Mouse (Mus musculus) cerebellum, adult 2 months (tissue): ENCODE results near the gene Hapln2.

ENCODE experiments used
- CTCF ChIP-seq: fragments of 200-500 bp; IDR thresholded peaks from 2 replicates; pipeline ENCODE4 v1.5.1; 2011; ENCODE audit warnings: low read depth, mild to moderate bottlenecking, control low read depth, low read length, moderate library complexity, borderline replicate concordance; ENCODE audit not compliant: insufficient read depth
- POLR2A ChIP-seq: fragments of 200-500 bp; IDR thresholded peaks from 2 replicates; pipeline ENCODE4 v1.6.1; 2011; ENCODE audit warnings: low read length, control low read depth, borderline replicate concordance; ENCODE audit not compliant: insufficient read depth

- TF ChIP-seq CTCF, result peak; percentile 64; the same call in 1 of the 2 replicates
- TF ChIP-seq POLR2A, result no peak
These were observed 16.6 kb downstream of the Hapln2 start for GRCm38 (mm10) chr3:88010634-88011265.
